Mouse (Mus musculus): ENCODE data around the gene H2afy.

DNA sequence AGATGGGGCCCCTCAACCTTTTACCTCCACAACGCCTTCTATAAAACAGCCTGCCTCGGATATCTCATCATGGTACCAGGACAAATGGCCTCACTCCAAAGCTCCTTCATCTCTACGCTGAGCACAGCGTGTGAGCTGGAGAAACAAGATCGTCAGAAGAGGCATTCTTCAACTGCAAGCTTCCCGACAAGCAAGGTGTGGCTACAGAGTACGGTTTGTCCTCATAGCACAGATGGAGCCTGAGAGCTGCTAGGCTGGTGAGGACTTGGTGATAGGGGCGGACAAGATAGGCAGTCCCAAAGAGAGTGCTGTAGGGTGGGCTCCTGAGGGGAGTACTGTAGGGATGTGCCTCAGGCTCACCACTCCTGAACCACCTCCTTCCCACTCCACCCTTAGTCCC lies 5.6 kb downstream of the H2afy start:
- TF ChIP-seq CTCF (IDR thresholded peaks at IDR 0.05; ENCODE audit: borderline replicate concordance, control insufficient read depth, extremely low read depth, insufficient read depth, low read length, poor library complexity) = no peak
- TF ChIP-seq POLR2A (IDR thresholded peaks at IDR 0.05; ENCODE audit: control insufficient read depth, extremely low read depth, insufficient read depth, low read length, poor library complexity) = no peak

Measured in thymus, adult 2 months (tissue).